Mouse (Mus musculus): Measurements from ENCODE around the gene Usp7.

DNA sequence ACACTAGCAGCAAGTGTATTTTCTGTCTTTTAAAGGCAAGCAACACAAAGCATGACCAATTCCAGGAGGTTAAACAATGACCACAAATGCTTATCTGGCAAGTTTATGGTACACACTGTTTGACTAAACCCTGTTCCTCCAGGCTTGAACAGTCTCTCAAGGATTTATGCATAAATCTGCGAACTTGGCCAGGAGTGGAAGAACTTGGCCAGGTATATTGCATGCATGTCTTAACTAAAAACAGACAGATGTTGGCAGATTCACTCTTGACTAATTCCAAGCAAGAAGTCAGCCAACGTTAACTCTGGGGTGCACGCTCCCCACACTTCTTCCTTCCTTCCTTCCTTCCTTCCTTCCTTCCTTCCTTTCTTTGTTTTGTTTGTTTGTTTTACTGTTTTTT is 112.3 kb downstream of the Usp7 start:
- TF ChIP-seq CTCF (IDR thresholded peaks at IDR 0.05; ENCODE audit: insufficient read depth, low read depth, low read length) (no peak), POLR2A (IDR thresholded peaks at IDR 0.05; ENCODE audit: insufficient read depth, low read depth, low read length) (no peak)
